In the genomic region with DNA sequence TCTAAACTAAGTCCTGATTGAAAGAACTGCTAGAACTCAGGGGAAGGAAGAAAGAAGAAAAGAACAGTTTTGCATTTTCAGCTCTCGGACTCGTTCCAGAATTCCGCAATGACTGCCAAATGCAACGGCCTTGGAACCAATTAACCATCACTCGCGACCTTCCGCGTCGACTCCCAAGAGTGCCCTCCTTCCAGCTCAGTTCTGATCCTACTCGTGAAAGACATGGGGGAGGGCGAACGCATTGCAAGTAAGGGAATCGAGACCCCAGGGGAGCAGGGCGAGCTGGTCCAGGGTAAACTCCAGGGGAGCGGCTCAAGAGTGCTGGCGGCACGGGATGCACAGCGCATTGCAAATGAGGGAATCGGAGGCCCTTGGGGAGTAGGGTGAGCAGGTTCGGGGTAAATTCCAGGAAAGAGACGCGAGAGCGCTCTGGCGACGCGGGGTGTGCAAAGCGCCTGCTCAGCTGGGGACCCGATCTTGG, we compare ENCODE assay signal across 9 mouse cellular contexts. TPM values are rescaled to one million over a fixed set of nuclear protein-coding genes. Genes with fewer than 3 reads are reported as not detected.
DNase-seq lines count a peak whose midpoint lies in the region; ATAC-seq lines count a peak whose summit lies in the region.
"Had no signal": no experiment of that assay in that cellular context is flagged by ENCODE, and none has a peak within 500 bp of the region (broad histone marks: within the 10 kb centered on the region; RNA-seq: fewer than 3 reads in every experiment).

No protein-coding gene starts in this region.

- H3K9me3 ChIP-seq in forebrain, embryonic 14.5 days (replicated peaks; ENCODE audit: control insufficient read depth, low read length): no peaks in the 10 kb centered on the region
- H3K9me3 ChIP-seq in hindbrain, embryonic 11.5 days (ENCODE audit: control insufficient read depth, low read length): no peaks in the 10 kb centered on the region
- no peaks in the 10 kb centered on the region for H3K9me3 ChIP-seq in stomach, embryonic 14.5 days (ENCODE audit: control insufficient read depth, low read depth, low read length)

- DNase-seq in embryo, embryonic 10.5 days (ENCODE audit: low spot score): peak; percentile 72
- no peak for DNase-seq in embryo, embryonic 9.5 days (ENCODE audit: extremely low spot score)
- peak; percentile 61 for DNase-seq in adrenal gland, postnatal 25 days
- DNase-seq in forebrain, embryonic 14.5 days (ENCODE audit: low spot score): peak; percentile 76
- DNase-seq in hindbrain, embryonic 11.5 days (ENCODE audit: low spot score): peak; percentile 72
- DNase-seq in layer of hippocampus, postnatal 10 days (ENCODE audit: low spot score in 2 of 2): peak; percentile 68 to 75
- DNase-seq in lung, postnatal 14 days: peak; percentile 49

- H3K27ac ChIP-seq in forebrain, embryonic 14.5 days (ENCODE audit: low read depth, low read length): peak overlapping the region; percentile 90
- peak overlapping the region; percentile 56 for H3K27ac ChIP-seq in hindbrain, embryonic 11.5 days (ENCODE audit: low read depth, low read length)
- H3K27ac ChIP-seq in stomach, embryonic 14.5 days (ENCODE audit: low read length): peak overlapping the region; percentile 72

- H3K4me2 ChIP-seq in forebrain, embryonic 14.5 days (ENCODE audit: low read length): peak overlapping the region; percentile 59
- H3K4me2 ChIP-seq in hindbrain, embryonic 11.5 days (replicated peaks; ENCODE audit: low read depth, low read length): peak overlapping the region; percentile 68
- peak overlapping the region; percentile 80 for H3K4me2 ChIP-seq in stomach, embryonic 14.5 days (replicated peaks; ENCODE audit: low read depth, low read length)

- ATAC-seq in forebrain, embryonic 14.5 days: peak; percentile 74
- peak; percentile 82 for ATAC-seq in hindbrain, embryonic 11.5 days (ENCODE audit: low FRiP score)
- peak; percentile 76 for ATAC-seq in stomach, embryonic 14.5 days (ENCODE audit: insufficient number of reproducible peaks, insufficient read depth, low FRiP score, low read depth)

- peak overlapping the region; percentile 71 for H3K4me3 ChIP-seq in forebrain, embryonic 14.5 days (ENCODE audit: low read depth, low read length)
- H3K4me3 ChIP-seq in hindbrain, embryonic 11.5 days (ENCODE audit: low read depth, low read length): peak overlapping the region; percentile 61
- peak overlapping the region; percentile 80 for H3K4me3 ChIP-seq in stomach, embryonic 14.5 days (ENCODE audit: low read depth, low read length)

- H3K4me1 ChIP-seq in forebrain, embryonic 14.5 days (ENCODE audit: control insufficient read depth, insufficient read depth, low read length): peaks cover 14% of the 10 kb centered on the region; the same call in 1 of the 2 replicates
- peaks cover 6% of the 10 kb centered on the region; the same call in 1 of the 2 replicates for H3K4me1 ChIP-seq in hindbrain, embryonic 11.5 days (replicated peaks; ENCODE audit: control insufficient read depth, insufficient read depth, low read length)
- peaks cover 9% of the 10 kb centered on the region; the same call in 1 of the 2 replicates for H3K4me1 ChIP-seq in stomach, embryonic 14.5 days (ENCODE audit: control insufficient read depth, insufficient read depth, low read length)

- no peaks in the 10 kb centered on the region for H3K27me3 ChIP-seq in forebrain, embryonic 14.5 days (replicated peaks; ENCODE audit: control insufficient read depth, insufficient read depth, low read length)
- H3K27me3 ChIP-seq in hindbrain, embryonic 11.5 days (ENCODE audit: control insufficient read depth, insufficient read depth, low read length): no peaks in the 10 kb centered on the region
- H3K27me3 ChIP-seq in stomach, embryonic 14.5 days (ENCODE audit: control insufficient read depth, insufficient read depth, low read length): no peaks in the 10 kb centered on the region

- H3K9ac ChIP-seq in forebrain, embryonic 14.5 days (ENCODE audit: low read length): peak overlapping the region; percentile 84
- peak overlapping the region; percentile 67 for H3K9ac ChIP-seq in hindbrain, embryonic 11.5 days (ENCODE audit: low read depth, low read length)
- peak overlapping the region; percentile 61 for H3K9ac ChIP-seq in stomach, embryonic 14.5 days (replicated peaks; ENCODE audit: low read depth, low read length)

- WGBS in forebrain, embryonic 14.5 days: under 1% methylated on average over 28 of the region's 28 CpGs
- WGBS in hindbrain, embryonic 11.5 days: under 1% methylated on average over 28 of the region's 28 CpGs
- under 1% methylated on average over 28 of the region's 28 CpGs for WGBS in stomach, embryonic 14.5 days

- H3K36me3 ChIP-seq in forebrain, embryonic 14.5 days (ENCODE audit: control insufficient read depth, insufficient read depth, low read length): peaks cover 27% of the 10 kb centered on the region
- peaks cover 7% of the 10 kb centered on the region; the same call in 1 of the 2 replicates for H3K36me3 ChIP-seq in hindbrain, embryonic 11.5 days (ENCODE audit: control insufficient read depth, insufficient read depth, low read length)
- peaks cover 15% of the 10 kb centered on the region for H3K36me3 ChIP-seq in stomach, embryonic 14.5 days (ENCODE audit: control insufficient read depth, insufficient read depth, low read length)

RNA-seq across cellular contexts. Expression of gene Tulp3, which starts 0.4 kb away (rescaled TPM):
- total RNA-seq in adrenal gland, postnatal 25 days (2021): 53.8 and 54.2 TPM in 2 replicates
- 10.4 and 11.5 TPM in 2 replicates for polyA plus RNA-seq in forebrain, embryonic 14.5 days (2014; fragmentation: Nextera tagmentation; extraction: Ambion mirVana)
- 15.7 and 23.4 TPM in 2 replicates for polyA plus RNA-seq in hindbrain, embryonic 11.5 days (2014; fragmentation: Nextera tagmentation; extraction: Ambion mirVana)
- total RNA-seq in layer of hippocampus, postnatal 10 days (2021): 10 to 100 TPM; 23.2 to 24.2 TPM
- 18.5 and 21.7 TPM in 2 replicates for polyA plus RNA-seq in stomach, embryonic 14.5 days (2014; fragmentation: Nextera tagmentation; extraction: Ambion mirVana)

RNA-seq across cellular contexts. Expression of gene Rhno1, which starts 7.5 kb away (rescaled TPM):
- total RNA-seq in adrenal gland, postnatal 25 days (2021): 24.3 and 25.6 TPM in 2 replicates
- 128 and 131 TPM in 2 replicates for polyA plus RNA-seq in forebrain, embryonic 14.5 days (2014; fragmentation: Nextera tagmentation; extraction: Ambion mirVana)
- 164 and 173 TPM in 2 replicates for polyA plus RNA-seq in hindbrain, embryonic 11.5 days (2014; fragmentation: Nextera tagmentation; extraction: Ambion mirVana)
- 10 to 100 TPM; 21.8 to 22.6 TPM for total RNA-seq in layer of hippocampus, postnatal 10 days (2021)
- polyA plus RNA-seq in stomach, embryonic 14.5 days (2014; fragmentation: Nextera tagmentation; extraction: Ambion mirVana): 126 and 137 TPM in 2 replicates

RNA-seq across cellular contexts. Expression of gene Foxm1, which starts 7.5 kb away (rescaled TPM):
- total RNA-seq in adrenal gland, postnatal 25 days (2021): 7.0 and 12.1 TPM in 2 replicates
- 18.4 and 21.5 TPM in 2 replicates for polyA plus RNA-seq in forebrain, embryonic 14.5 days (2014; fragmentation: Nextera tagmentation; extraction: Ambion mirVana)
- 39.6 and 46.1 TPM in 2 replicates for polyA plus RNA-seq in hindbrain, embryonic 11.5 days (2014; fragmentation: Nextera tagmentation; extraction: Ambion mirVana)
- 1 to 10 TPM; 5.8 to 7.9 TPM for total RNA-seq in layer of hippocampus, postnatal 10 days (2021)
- 34.9 and 38.7 TPM in 2 replicates for polyA plus RNA-seq in stomach, embryonic 14.5 days (2014; fragmentation: Nextera tagmentation; extraction: Ambion mirVana)

RNA-seq across cellular contexts. Expression of gene Tex52, which starts 20.0 kb away (rescaled TPM):
- total RNA-seq in adrenal gland, postnatal 25 days (2021): not detected in 2 replicates
- polyA plus RNA-seq in forebrain, embryonic 14.5 days (2014; fragmentation: Nextera tagmentation; extraction: Ambion mirVana): 0.32 and 0.61 TPM in 2 replicates
- polyA plus RNA-seq in hindbrain, embryonic 11.5 days (2014; fragmentation: Nextera tagmentation; extraction: Ambion mirVana): 0.40 and 0.42 TPM in 2 replicates
- not detected for total RNA-seq in layer of hippocampus, postnatal 10 days (2021)
- 0.30 and 0.39 TPM in 2 replicates for polyA plus RNA-seq in stomach, embryonic 14.5 days (2014; fragmentation: Nextera tagmentation; extraction: Ambion mirVana)

RNA-seq across cellular contexts. Expression of gene Gm44596, which starts 20.1 kb away (rescaled TPM):
- not detected in 2 replicates for total RNA-seq in adrenal gland, postnatal 25 days (2021)
- polyA plus RNA-seq in forebrain, embryonic 14.5 days (2014; fragmentation: Nextera tagmentation; extraction: Ambion mirVana): not detected in 2 replicates
- not detected in 2 replicates for polyA plus RNA-seq in hindbrain, embryonic 11.5 days (2014; fragmentation: Nextera tagmentation; extraction: Ambion mirVana)
- 1 to 10 TPM in 1 of 2 experiments, not detected in 1; 1.3 TPM for total RNA-seq in layer of hippocampus, postnatal 10 days (2021)
- not detected in 2 replicates for polyA plus RNA-seq in stomach, embryonic 14.5 days (2014; fragmentation: Nextera tagmentation; extraction: Ambion mirVana)
- polyA plus RNA-seq: large intestine, adult 2 months had no signal
